Mouse (Mus musculus) liver, postnatal 0 days (tissue): ENCODE data around the gene Clstn2.

Experiments
- CTCF ChIP-seq: sonication (generic); IDR thresholded peaks from 2 replicates; pipeline ENCODE4 v1.5.1; 2016; ENCODE audit warnings: antibody characterized with exemption, low read depth
- EP300 ChIP-seq: IDR thresholded peaks from 2 replicates; pipeline ENCODE4 v1.6.1; 2016; ENCODE audit warnings: antibody characterized with exemption, low read depth, mild to moderate bottlenecking

- no peak for TF ChIP-seq CTCF
- TF ChIP-seq EP300, result no peak
These were observed 141.6 kb downstream of the Clstn2 start for GRCm38 (mm10) chr9:97891415-97891814.
